Mouse (Mus musculus): ENCODE data around the gene Pnmal2. TPM values are rescaled to one million over a fixed set of nuclear protein-coding genes. Genes with fewer than 3 reads are reported as not detected.
A peak's percentile ranks its signal among the peaks of the same experiment; 100 is the strongest.
"Not testable (repeated sequence)": the region's sequence is repeated elsewhere in the genome, so short reads cannot be mapped to it uniquely, and the experiment has no call there.

The Pnmal2 gene
- polyA plus RNA-seq, 1 experiment from 2014 or later: 5.7 TPM

DNA sequence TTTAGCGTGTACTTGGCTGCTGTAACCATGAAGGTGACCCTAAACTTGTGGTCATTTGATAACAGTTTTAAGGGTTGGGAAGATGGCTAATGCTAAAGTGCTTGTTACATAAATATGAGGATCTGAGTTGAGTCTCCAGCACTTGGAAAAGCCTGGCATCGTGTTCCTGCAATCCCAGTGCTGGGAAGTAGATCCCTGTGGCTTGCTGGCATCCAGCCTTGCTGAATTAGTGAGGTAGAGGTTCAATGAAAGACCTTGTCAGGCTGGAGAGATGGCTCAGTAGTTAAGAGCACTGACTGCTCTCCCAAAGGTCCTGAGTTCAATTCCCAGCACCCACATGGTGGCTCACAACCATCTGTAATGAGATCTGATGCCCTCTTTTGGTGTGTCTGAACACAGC, 9.3 kb downstream of the Pnmal2 start:
- not testable (repeated sequence) for H3K4me3 ChIP-seq; H3K27ac ChIP-seq; H3K4me1 ChIP-seq; DNase-seq (ENCODE audit: low spot score); H3K9me3 ChIP-seq (replicated peaks); H3K36me3 ChIP-seq
- peaks cover 13% of the 10 kb centered on the region for H3K27me3 ChIP-seq (ENCODE audit: low read depth, poor library complexity, severe bottlenecking)
- 55% methylated on average over 2 of the region's 2 CpGs for WGBS

- Histone ChIP-seq H3K4me1 (peaks cover 8% of the 10 kb centered on the region), H3K27ac (no peak overlapping the region), H3K4me3 (no peak overlapping the region), H3K9me3 (replicated peaks) (no peaks in the 10 kb centered on the region), H3K36me3 (no peaks in the 10 kb centered on the region), H3K27me3 (ENCODE audit: low read depth, poor library complexity, severe bottlenecking) (no peaks in the 10 kb centered on the region)
- WGBS: 91% methylated on average over 4 of the region's 4 CpGs
- no peak for DNase-seq (ENCODE audit: low spot score)
Measured at GRCm38 (mm10) chr7:16955712-16956111, 11.2 kb downstream of the Pnmal2 start.

- no peak for DNase-seq (ENCODE audit: low spot score)
- 78% methylated on average over 15 of the region's 15 CpGs for WGBS
- no peaks in the 10 kb centered on the region for H3K27me3 ChIP-seq (ENCODE audit: low read depth, poor library complexity, severe bottlenecking)
- H3K36me3 ChIP-seq: no peaks in the 10 kb centered on the region
- H3K4me1 ChIP-seq: peaks cover 8% of the 10 kb centered on the region
- H3K9me3 ChIP-seq (replicated peaks): no peaks in the 10 kb centered on the region
- no peak overlapping the region for H3K4me3 ChIP-seq
- no peak overlapping the region for H3K27ac ChIP-seq
Measured at GRCm38 (mm10) chr7:16956410-16957265, 12.2 kb downstream of the Pnmal2 start.

DNA sequence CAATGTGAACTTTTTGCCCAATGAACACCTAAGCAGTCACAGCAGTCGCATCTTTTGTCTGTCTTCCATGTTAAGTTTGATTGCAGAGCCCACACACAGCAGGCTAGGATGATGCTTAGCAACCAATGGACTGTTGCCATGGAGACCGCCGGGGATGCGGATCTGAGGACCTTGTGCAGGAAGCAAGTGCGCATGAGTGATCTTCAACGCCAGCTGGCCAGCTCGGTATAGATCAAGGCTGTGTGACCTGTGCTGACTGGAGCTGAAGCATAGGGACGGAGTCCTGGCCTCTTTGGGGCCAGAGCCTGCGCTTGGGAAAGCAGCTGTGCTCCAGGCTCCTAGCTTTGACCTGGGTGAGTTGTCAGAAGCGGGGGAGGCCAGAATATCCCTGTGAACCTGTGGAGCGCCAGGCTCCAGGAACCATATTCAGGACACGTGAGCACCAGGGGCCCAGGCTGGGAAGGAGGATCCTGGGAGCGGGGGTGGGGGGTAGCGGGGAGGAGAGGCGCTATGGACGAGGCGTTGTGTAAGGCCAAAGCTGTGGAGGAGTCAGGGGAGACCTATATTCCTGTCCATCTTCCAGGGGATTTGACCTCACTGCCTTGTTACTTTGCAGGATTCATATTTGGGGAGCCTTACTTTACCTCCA, 15.2 kb downstream of the Pnmal2 start, which contains the start of gene Pnmal1:
Gene Pnmal1, plus strand, starts transcription at position 141 of the 649 bp plus-strand sequence.
- Histone ChIP-seq H3K9me3 (replicated peaks) (no peaks in the 10 kb centered on the region), H3K27me3 (ENCODE audit: low read depth, poor library complexity, severe bottlenecking) (no peaks in the 10 kb centered on the region), H3K36me3 (no peaks in the 10 kb centered on the region), H3K27ac (peak within 1 kb of the TSS; percentile 38; the same call in 1 of the 2 replicates), H3K4me3 (peak within 1 kb of the TSS; percentile 34), H3K4me1 (peaks cover 8% of the 10 kb centered on the region)
- DNase-seq (ENCODE audit: low spot score): peak; percentile 86
- WGBS: 32% methylated on average over 17 of the region's 17 CpGs

DNA sequence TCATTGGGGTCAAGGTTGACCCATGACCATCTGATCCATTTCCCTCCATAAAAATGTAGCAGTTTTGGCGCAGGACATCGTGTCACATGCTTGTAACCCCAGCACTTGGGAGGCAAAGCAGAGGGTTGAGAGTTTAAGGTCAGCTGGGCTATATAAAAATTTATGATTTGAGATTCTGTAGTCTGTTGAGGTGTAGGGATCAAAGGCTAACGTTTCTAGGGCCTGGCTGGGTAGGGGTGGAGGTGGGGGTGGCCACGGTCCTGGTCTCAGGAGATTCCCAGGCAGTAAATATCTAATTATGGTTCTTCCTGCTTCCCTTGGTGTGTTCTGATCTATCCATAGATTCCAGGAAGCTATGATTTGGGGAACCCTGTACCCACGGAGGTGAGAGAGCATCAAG, 17.2 kb downstream of the Pnmal2 start:
- Histone ChIP-seq H3K4me3 (no peak overlapping the region), H3K36me3 (no peaks in the 10 kb centered on the region), H3K27ac (no peak overlapping the region), H3K4me1 (peaks cover 8% of the 10 kb centered on the region), H3K9me3 (replicated peaks) (no peaks in the 10 kb centered on the region), H3K27me3 (ENCODE audit: low read depth, poor library complexity, severe bottlenecking) (no peaks in the 10 kb centered on the region)
- WGBS: 72% methylated on average over 5 of the region's 5 CpGs
- no peak for DNase-seq (ENCODE audit: low spot score)

DNA sequence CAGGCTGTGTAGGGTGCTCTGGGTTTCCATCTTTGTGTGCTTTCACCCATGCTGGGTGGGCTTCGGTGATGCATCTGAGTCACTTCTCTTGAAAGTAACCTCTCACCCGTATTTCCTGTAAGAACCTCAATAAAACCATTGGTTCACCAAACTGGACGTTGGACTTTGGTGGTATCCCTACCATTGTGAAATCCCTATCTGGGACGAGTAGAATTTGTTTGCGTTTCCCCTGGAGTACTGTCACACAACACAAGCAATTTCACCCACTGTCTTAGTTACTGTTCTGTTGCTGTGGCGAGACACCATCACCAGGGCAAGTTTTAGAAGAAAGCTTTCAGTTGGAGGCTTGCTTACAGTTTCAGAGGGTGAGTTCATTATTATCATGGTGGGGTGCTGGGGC, 23.9 kb downstream of the Pnmal2 start:
- Histone ChIP-seq H3K4me3 (no peak overlapping the region), H3K27me3 (ENCODE audit: low read depth, poor library complexity, severe bottlenecking) (no peaks in the 10 kb centered on the region), H3K36me3 (no peaks in the 10 kb centered on the region), H3K27ac (no peak overlapping the region), H3K9me3 (replicated peaks) (no peaks in the 10 kb centered on the region), H3K4me1 (no peaks in the 10 kb centered on the region)
- WGBS: 86% methylated on average over 6 of the region's 6 CpGs
- no peak for DNase-seq (ENCODE audit: low spot score)

GRCm38 (mm10) chr7:16971160-16971559, 26.7 kb downstream of the Pnmal2 start:
- Histone ChIP-seq H3K27ac (no peak overlapping the region), H3K36me3 (no peaks in the 10 kb centered on the region), H3K9me3 (replicated peaks) (no peaks in the 10 kb centered on the region), H3K27me3 (ENCODE audit: low read depth, poor library complexity, severe bottlenecking) (no peaks in the 10 kb centered on the region), H3K4me1 (no peaks in the 10 kb centered on the region), H3K4me3 (no peak overlapping the region)
- 91% methylated on average over 3 of the region's 3 CpGs for WGBS
- no peak for DNase-seq (ENCODE audit: low spot score)

- no peak for DNase-seq (ENCODE audit: low spot score)
- no peaks in the 10 kb centered on the region for H3K9me3 ChIP-seq (replicated peaks)
- H3K36me3 ChIP-seq: no peaks in the 10 kb centered on the region
- H3K27ac ChIP-seq: no peak overlapping the region
- no peak overlapping the region for H3K4me3 ChIP-seq
- WGBS: 77% methylated on average over 6 of the region's 6 CpGs
- no peaks in the 10 kb centered on the region for H3K27me3 ChIP-seq (ENCODE audit: low read depth, poor library complexity, severe bottlenecking)
- H3K4me1 ChIP-seq: no peaks in the 10 kb centered on the region
Measured at GRCm38 (mm10) chr7:16974018-16974417, 29.5 kb downstream of the Pnmal2 start.

GRCm38 (mm10) chr7:16976298-16976697, 31.8 kb downstream of the Pnmal2 start:
- Histone ChIP-seq H3K4me1 (peaks cover 16% of the 10 kb centered on the region), H3K27me3 (ENCODE audit: low read depth, poor library complexity, severe bottlenecking) (no peaks in the 10 kb centered on the region), H3K27ac (no peak overlapping the region), H3K9me3 (replicated peaks) (no peaks in the 10 kb centered on the region), H3K36me3 (no peaks in the 10 kb centered on the region), H3K4me3 (no peak overlapping the region)
- DNase-seq (ENCODE audit: low spot score): no peak
- WGBS: 68% methylated on average over 8 of the region's 8 CpGs

- Histone ChIP-seq H3K27ac (no peak overlapping the region), H3K9me3 (replicated peaks) (no peaks in the 10 kb centered on the region), H3K4me3 (no peak overlapping the region), H3K27me3 (ENCODE audit: low read depth, poor library complexity, severe bottlenecking) (no peaks in the 10 kb centered on the region), H3K36me3 (no peaks in the 10 kb centered on the region), H3K4me1 (peaks cover 32% of the 10 kb centered on the region)
- DNase-seq (ENCODE audit: low spot score): no peak
- WGBS: 82% methylated on average over 6 of the region's 6 CpGs
Measured at GRCm38 (mm10) chr7:16978173-16978572, 33.7 kb downstream of the Pnmal2 start.

DNA sequence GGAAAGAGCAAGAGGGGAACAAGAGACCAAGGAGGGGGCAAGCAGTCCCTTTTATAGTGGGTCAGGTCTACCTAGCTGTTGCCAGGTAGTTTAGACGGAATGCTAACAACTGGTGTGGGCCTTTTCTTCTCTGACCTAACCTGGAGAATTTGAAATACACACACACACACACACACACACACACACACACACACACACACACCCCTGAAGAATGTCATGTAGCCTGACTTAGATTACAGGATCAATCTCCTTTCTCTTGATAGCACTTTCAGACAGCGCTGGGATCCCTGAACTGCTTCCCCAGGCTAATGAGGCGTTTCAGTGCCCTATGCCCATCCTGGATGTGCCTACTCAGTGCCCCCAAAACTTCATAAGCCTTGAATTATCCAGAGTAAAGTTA, 34.1 kb downstream of the Pnmal2 start:
- no peak for DNase-seq (ENCODE audit: low spot score)
- no peaks in the 10 kb centered on the region for H3K9me3 ChIP-seq (replicated peaks)
- H3K36me3 ChIP-seq: no peaks in the 10 kb centered on the region
- H3K27me3 ChIP-seq (ENCODE audit: low read depth, poor library complexity, severe bottlenecking): no peaks in the 10 kb centered on the region
- peaks cover 36% of the 10 kb centered on the region for H3K4me1 ChIP-seq
- no peak overlapping the region for H3K4me3 ChIP-seq
- WGBS: 91% methylated on average over 3 of the region's 3 CpGs
- H3K27ac ChIP-seq: no peak overlapping the region

GRCm38 (mm10) chr7:16980348-16980747, 35.9 kb downstream of the Pnmal2 start:
- peak overlapping the region; percentile 42 for H3K4me3 ChIP-seq
- 0 out of 2 replicates have a peak, but pooled peaks cover 3% of the 10 kb centered on the region for H3K36me3 ChIP-seq
- H3K4me1 ChIP-seq: peaks cover 44% of the 10 kb centered on the region
- H3K27me3 ChIP-seq (ENCODE audit: low read depth, poor library complexity, severe bottlenecking): no peaks in the 10 kb centered on the region
- peak; percentile 84 for DNase-seq (ENCODE audit: low spot score)
- H3K9me3 ChIP-seq (replicated peaks): no peaks in the 10 kb centered on the region
- WGBS: 4% methylated on average over 12 of the region's 12 CpGs
- peak overlapping the region; percentile 91 for H3K27ac ChIP-seq

DNA sequence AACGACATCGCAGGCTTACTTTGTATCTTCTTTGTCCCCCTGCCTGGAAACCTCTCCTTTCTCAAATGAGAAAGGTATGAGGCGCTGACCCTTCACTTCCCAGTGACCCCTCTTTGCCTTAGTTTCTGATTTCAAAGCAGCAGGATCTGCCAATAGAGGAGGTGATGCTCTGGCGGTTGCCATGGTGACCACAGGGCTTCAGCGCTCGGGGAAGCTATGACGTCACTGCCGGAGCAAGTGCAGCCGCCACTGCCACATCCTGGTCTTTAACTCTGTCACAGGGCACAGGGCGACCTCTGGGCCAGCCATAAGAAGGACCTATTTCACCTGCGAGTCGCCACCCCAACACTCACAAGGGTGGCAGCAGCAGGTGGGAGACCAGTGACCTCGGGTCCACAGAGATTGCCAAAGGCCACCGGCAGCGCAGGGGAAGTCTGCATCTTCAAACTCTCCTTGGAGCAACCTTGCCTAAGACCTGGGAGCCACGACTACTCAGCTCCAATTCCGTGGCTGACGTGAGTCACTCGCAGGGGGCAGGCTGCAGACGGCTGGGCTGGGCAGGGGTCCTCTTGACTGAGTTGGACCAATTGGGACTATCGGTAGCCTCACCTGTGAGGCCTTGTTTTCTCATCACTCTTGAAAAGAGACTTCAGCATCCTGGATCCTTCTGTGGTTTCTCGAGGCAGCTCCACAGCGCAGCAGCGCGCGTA, 38.5 kb downstream of the Pnmal2 start, which contains the start of gene Gm42372:
Gene Gm42372, plus strand, starts transcription at position 228 of the 710 bp plus-strand sequence.
- Histone ChIP-seq H3K4me3 (peak within 1 kb of the TSS; percentile 48), H3K27ac (peak within 1 kb of the TSS; percentile 83), H3K4me1 (peaks cover 53% of the 10 kb centered on the region), H3K27me3 (ENCODE audit: low read depth, poor library complexity, severe bottlenecking) (no peaks in the 10 kb centered on the region), H3K9me3 (replicated peaks) (no peaks in the 10 kb centered on the region), H3K36me3 (0 out of 2 replicates have a peak, but pooled peaks cover 5% of the 10 kb centered on the region)
- DNase-seq (ENCODE audit: low spot score): peak; percentile 94
- 21% methylated on average over 26 of the region's 26 CpGs for WGBS

Measured in limb, embryonic 10.5 days (tissue).